ENCODE assay signal across 12 mouse cellular contexts in the genomic region with DNA sequence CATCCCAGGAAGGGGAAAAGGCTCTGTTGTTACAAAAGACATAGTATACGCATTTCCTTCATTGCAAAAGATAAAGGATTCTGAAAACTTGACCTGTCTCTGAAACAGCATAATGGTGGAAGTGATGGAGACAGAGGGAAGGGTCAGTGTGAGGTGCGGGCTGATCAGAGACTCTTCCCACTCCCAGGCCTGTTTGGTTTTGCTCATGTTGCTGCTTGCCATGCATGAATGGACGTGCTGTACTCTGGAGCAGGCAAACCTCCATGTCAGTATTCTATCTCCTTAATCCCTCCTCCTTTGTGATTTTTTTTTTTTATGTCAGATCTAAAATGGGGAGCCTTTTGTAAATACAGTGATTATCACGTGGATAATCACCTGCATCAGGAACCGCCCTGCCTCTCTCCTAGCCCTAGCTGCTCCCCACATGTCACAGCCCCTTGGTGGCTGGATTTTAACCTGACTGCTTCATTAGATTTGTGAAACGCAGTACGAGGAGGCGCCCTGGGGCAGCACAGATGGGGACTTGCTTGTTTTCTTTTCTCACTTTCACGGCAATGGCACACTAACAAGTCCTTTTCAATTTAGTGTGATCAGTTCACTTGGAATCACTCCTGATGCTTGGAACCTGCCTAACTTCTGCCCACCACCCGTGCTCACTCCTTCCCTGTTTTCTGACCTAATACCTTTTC.
DNase-seq lines count a peak whose midpoint lies in the region; ATAC-seq lines count a peak whose summit lies in the region.
"Had no signal": no experiment of that assay in that cellular context is flagged by ENCODE, and none has a peak within 500 bp of the region (broad histone marks: within the 10 kb centered on the region; RNA-seq: fewer than 3 reads in every experiment).

No protein-coding gene starts in this region.

- no peaks in the 10 kb centered on the region for H3K27me3 ChIP-seq in heart, embryonic 15.5 days
- H3K27me3 ChIP-seq in neural tube, embryonic 13.5 days: no peaks in the 10 kb centered on the region
- no peaks in the 10 kb centered on the region for H3K27me3 ChIP-seq in hindbrain, embryonic 12.5 days
- H3K27me3 ChIP-seq: limb, embryonic 12.5 days; neural tube, embryonic 15.5 days; stomach, embryonic 15.5 days had no signal

- no peaks in the 10 kb centered on the region; the same call in 1 of the 2 replicates for H3K36me3 ChIP-seq in heart, embryonic 15.5 days
- H3K36me3 ChIP-seq in neural tube, embryonic 13.5 days: no peaks in the 10 kb centered on the region
- H3K36me3 ChIP-seq in hindbrain, embryonic 12.5 days: no peaks in the 10 kb centered on the region
- H3K36me3 ChIP-seq: limb, embryonic 12.5 days; neural tube, embryonic 15.5 days; stomach, embryonic 15.5 days had no signal

- H3K27ac ChIP-seq in heart, embryonic 15.5 days: 0 out of 2 replicates have a peak overlapping the region, but pooled peaks have one; percentile 33
- 0 out of 2 replicates have a peak overlapping the region, but pooled peaks have one; percentile 1 for H3K27ac ChIP-seq in neural tube, embryonic 13.5 days (replicated peaks)
- H3K27ac ChIP-seq in hindbrain, embryonic 12.5 days: peak overlapping the region; percentile 23
- H3K27ac ChIP-seq: limb, embryonic 12.5 days; neural tube, embryonic 15.5 days; stomach, embryonic 15.5 days had no signal

- 81% methylated on average over 10 of the region's 10 CpGs for WGBS in heart, embryonic 15.5 days
- WGBS in neural tube, embryonic 13.5 days: 63% methylated on average over 10 of the region's 10 CpGs
- 63% methylated on average over 10 of the region's 10 CpGs for WGBS in hindbrain, embryonic 12.5 days

- H3K4me2 ChIP-seq in heart, embryonic 15.5 days: no peak overlapping the region
- no peak overlapping the region for H3K4me2 ChIP-seq in neural tube, embryonic 13.5 days
- H3K4me2 ChIP-seq in hindbrain, embryonic 12.5 days (replicated peaks): no peak overlapping the region
- H3K4me2 ChIP-seq: limb, embryonic 12.5 days; lung, embryonic 14.5 days; neural tube, embryonic 15.5 days; stomach, embryonic 15.5 days had no signal

- H3K4me1 ChIP-seq in heart, embryonic 15.5 days (replicated peaks): no peaks in the 10 kb centered on the region
- peaks cover 7% of the 10 kb centered on the region; the same call in 1 of the 2 replicates for H3K4me1 ChIP-seq in neural tube, embryonic 13.5 days (replicated peaks)
- H3K4me1 ChIP-seq in hindbrain, embryonic 12.5 days: peaks cover 6% of the 10 kb centered on the region; the same call in 1 of the 2 replicates
- H3K4me1 ChIP-seq: neural tube, embryonic 15.5 days; stomach, embryonic 15.5 days had no signal

- H3K4me3 ChIP-seq in heart, embryonic 15.5 days: no peak overlapping the region
- no peak overlapping the region for H3K4me3 ChIP-seq in neural tube, embryonic 13.5 days
- H3K4me3 ChIP-seq in hindbrain, embryonic 12.5 days: no peak overlapping the region
- H3K4me3 ChIP-seq: limb, embryonic 12.5 days; neural tube, embryonic 15.5 days; stomach, embryonic 15.5 days had no signal

- no peak for DNase-seq in heart, postnatal 4 days
- DNase-seq in neural tube, embryonic 10.5 days (ENCODE audit: extremely low spot score, low spot score): no peak
- no peak for DNase-seq in thymus, postnatal 36 days
- DNase-seq in frontal cortex, postnatal 10 days (ENCODE audit: low spot score in 2 of 2): no peak
- DNase-seq: lung, embryonic 14.5 days had no signal

- no peak overlapping the region for H3K9ac ChIP-seq in heart, embryonic 15.5 days
- no peak overlapping the region for H3K9ac ChIP-seq in neural tube, embryonic 13.5 days
- H3K9ac ChIP-seq in hindbrain, embryonic 12.5 days: no peak overlapping the region
- H3K9ac ChIP-seq: limb, embryonic 12.5 days; lung, embryonic 14.5 days; neural tube, embryonic 15.5 days; stomach, embryonic 15.5 days had no signal

- H3K9me3 ChIP-seq in heart, embryonic 15.5 days (replicated peaks): no peaks in the 10 kb centered on the region
- H3K9me3 ChIP-seq in neural tube, embryonic 13.5 days: no peaks in the 10 kb centered on the region
- no peaks in the 10 kb centered on the region for H3K9me3 ChIP-seq in hindbrain, embryonic 12.5 days (replicated peaks)
- H3K9me3 ChIP-seq: limb, embryonic 12.5 days; neural tube, embryonic 15.5 days; stomach, embryonic 15.5 days had no signal

- ATAC-seq in heart, embryonic 15.5 days (replicated peaks; ENCODE audit: insufficient number of reproducible peaks, insufficient read depth, low FRiP score, low read depth): no peak
- ATAC-seq in neural tube, embryonic 13.5 days (ENCODE audit: low read depth): no peak
- ATAC-seq in hindbrain, embryonic 12.5 days (ENCODE audit: low FRiP score): no peak
- no peak for ATAC-seq in megakaryocyte, adult 5-6 weeks (ENCODE audit: poor library complexity, severe bottlenecking)
